Mouse (Mus musculus) right cerebral cortex, postnatal 36 days (tissue): ENCODE results near the gene Pex6.

Source experiments
- DNase-seq, 2 experiments: peaks; one replicate each; pipeline ENCODE4 v3.0.0; 2022; ENCODE audit warnings: low spot score in 2 of 2, mixed read lengths in 1 of 2

Gene Pex6

DNA sequence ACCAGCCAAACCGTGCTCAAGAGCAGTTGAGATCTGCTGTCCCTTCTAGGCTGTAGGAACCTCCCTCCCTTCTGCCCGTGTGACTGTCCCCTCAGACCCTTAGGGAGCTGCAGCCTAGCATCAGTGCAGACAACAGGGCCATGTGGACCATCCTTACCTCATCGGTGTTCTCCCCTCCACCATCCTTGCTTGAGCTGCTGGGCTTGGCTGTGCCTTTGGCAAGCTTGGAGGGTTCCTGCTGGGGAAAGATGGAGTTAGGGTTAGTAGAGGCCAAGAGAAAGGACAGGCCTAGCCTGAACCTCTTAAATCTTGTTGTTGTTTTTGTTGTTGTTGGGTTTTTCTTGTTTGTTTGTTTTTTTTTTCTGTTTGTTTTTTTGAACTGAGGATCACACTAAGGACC lies 11.4 kb upstream of the Pex6 start:
- no peak for DNase-seq

DNA sequence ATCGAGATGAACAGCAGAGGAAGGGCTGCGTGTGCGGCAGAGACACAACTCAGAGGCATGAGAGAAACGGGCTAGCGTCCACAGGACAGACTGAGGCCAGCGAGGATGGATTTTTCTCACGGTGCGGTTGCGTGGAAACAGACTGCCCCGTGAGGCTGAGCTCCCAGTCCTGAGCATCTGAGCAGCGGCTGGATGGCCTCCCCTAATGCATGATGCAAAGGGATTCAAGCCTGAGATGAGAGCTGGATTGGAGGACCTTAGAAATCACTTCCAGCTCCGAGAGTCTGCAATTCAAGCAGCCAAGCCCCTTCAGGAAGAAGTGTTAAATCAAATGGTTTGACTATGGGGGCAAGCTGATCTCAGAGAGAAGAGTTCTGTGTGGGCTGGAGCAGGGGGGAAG lies 9.8 kb upstream of the Pex6 start:
- DNase-seq, result no peak

DNA sequence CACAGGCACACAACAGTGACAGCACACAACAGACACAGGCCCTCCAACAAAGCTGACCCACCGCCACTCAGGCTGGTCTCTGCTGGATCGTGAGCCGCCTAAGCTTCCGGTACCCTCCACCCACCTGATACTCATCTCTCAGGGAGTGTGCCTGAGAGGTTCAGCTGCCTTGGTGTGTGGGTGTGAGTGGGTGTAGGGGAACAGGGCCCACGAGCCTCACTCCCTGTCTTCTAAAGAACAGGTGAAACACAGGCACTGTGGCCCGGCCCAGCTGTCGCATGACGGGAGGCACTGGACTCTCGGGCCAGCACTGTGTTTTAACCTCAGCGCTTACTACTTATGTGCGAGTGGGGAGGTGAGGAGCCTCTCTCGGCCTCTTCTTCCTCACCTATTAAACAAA lies 9.2 kb upstream of the Pex6 start:
- no peak for DNase-seq

DNA sequence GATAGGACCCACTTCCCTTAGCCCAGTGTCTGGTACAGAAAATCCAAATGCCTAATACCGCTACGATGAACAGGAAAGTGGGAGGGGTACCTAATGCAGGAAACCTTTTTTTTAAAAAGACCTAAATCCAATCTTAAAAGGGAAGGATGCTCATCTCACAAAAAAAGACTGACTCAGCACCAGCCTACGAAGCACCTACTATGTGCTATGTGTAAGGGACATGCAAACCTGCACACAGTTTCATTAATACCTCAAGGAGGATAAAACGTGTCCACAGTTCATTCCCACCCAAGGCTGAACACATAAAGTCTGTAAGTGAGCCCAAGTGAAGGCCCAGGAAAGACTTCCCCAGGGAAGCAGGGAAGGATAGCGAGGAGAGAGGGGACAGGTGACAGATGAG lies 8.8 kb upstream of the Pex6 start:
- DNase-seq, result no peak

DNA sequence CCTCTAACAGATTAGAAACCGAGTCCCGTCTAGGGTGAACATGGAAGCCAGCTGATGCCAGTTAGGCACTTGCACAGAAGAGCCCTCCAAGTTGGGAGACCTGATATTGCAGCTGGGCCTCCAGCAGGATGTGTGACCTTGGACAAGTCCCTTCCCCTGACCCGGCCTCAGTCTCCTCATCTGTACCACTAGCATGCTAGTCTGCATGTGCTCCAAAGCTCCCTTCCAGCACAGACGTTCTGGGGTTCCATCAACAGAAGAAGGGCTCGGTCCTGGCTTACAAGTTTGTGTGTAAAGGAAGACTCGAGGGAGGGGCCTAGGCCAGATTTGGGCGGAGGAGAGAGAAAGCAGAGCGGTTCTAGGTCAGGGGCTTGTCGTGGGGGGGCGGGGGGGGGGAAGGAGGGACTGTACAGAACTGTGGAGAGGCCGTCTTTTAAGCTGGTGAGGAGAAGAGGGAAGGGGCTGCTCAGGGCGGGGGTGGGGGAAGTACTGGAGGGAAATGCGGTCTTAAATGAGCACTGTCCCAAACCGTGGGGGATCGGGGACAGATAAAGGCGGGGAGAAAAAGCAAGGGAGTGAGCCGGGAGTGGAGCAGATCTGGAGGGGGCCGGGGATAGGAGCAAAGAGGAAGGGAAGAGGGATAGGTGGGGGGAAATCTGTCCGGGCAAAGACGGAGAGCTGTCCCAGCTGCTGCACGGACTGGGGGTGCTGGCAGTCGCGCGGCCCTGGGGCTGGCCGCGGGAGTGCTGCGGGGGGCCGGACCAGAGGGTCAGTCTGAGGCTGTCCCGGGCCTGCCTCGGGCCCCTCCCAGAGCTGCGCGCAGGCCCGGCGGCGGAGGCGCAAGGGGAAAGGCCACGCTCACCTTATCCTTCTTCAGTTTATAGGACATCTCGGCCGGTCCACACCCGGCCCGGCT lies 7.0 kb upstream of the Pex6 start:
- DNase-seq, result no peak

DNA sequence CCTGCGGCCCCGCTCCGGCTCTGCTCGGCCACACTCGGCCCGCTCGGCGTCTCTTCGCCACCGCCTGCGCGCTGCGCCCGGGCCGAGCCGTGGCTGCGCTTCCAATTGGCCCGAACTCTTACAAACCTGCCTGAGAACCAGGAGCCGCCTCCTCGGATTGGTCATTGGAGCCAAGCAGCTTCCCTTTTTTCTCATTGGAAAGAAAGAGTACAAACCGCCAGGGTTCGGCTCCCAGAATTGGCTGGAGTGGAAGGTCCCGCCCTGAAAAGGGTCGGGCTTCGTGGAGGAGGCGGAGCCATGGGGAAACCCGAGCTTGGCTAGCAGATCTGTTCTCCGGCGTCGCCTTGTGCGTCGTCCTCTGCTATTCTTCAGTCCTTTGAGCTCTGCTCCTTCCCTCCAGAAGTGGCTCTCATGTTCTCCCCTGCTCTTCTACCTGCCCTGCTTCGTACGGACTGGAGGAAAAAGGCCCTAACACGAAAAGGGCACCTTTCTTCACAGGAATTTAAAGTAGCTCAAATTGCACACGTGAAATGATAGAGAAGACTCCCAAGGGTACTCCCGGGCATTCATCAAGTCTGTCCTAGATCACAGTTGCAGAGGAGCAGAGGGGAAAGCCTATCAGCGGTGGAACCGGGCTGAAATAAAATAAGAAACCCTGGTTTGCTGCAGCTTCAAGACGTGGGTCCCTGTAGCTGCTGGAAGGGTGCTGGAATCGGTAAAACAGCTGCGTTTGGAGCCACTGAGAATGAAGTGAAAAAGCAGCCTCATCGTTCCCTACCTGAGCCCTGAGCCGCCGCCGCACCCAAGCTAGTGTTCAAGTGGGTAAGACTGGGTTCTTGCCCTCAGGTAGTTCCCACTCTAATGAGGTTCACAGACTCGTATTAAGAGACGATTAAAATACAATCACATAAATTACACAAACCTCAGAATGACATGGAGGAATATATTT lies 6.1 kb upstream of the Pex6 start, which contains the start of gene Ppp2r5d:
Ppp2r5d (minus strand) TSS at position 225 of the 949 bp plus-strand sequence.
- peak; percentile 96 to 97 for DNase-seq

DNA sequence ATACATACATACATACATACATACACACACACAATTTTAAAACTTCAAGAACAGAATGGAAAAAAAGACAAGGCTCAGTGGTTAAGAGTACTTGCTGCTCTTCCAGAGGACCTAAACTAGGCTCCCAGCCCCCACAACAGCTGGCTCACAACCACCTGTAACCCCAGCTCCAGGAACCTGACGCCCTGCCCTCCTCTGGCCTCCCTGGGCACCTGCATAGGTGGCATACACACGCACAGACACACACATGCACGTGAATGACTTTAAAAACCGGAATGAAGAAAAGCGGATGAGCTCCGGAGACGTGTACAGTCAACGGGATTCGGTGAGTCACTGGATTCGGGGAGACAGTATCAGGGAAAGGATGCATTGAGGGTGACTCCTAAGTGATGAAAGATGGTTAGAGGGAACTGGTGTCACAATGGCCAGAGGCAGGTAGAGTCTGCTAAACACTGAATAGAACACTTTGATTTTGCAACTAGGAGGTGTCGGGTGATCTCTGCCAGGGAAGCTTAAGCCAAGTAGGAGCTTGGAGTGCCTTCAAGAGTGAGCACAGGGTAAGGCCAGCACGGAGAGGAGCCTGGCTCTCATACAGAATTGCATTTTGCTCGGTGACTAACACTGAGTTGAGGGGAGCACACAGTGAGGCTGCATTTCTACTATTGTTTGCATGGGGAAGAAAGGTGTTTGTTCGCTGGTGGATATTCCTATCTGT lies 4.7 kb upstream of the Pex6 start:
- DNase-seq, result no peak

DNA sequence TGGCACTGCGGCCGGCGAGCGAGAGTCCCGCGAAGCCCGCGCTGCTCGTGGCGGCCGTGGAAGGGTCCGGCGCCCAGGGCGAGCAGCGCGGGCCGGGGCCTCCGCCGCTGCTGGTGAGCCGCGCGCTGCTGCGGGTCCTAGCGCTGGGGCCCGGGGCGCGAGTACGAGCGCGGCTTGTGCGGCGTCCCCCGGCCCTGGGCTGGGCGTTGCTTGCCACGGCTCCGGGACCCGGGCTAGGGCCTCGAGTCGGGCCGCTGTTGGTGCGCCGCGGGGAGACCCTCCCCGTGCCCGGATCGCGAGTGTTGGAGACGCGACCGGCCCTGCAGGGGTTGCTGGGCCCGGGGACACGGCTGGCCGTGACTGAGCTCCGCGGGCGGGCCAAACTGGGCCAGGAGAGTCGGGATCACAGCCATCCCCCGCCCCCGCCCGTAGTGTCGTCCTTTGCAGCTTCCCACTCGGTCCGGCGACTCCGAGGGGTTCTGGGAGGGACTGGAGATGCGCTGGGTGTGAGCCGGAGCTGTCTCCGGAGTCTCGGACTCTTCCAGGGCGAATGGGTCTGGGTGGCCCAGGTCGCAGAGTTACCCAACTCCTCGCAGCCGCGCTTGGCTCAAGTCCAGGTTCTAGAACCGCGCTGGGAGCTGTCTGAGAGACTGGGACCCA lies 479 bp downstream of the Pex6 start:
- no peak for DNase-seq

DNA sequence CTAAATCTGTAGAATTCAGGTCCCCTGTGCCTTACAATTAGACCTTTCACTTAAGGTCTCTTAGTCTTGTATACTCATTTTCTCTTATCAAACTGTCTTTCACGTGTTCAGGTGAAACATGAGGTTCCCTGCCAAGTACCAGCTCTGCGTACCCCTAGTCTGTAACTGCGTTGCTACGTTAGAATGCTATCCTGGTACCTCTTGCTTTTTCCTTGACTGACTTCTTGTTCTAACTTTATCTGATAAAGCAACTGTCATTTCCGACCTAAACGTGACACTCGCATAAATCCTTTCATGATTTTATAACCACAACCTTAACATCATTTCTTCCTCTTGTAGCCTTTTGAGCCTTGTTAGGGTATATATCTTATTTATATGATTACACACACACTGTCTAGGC lies 1.2 kb downstream of the Pex6 start:
- DNase-seq, result no peak

DNA sequence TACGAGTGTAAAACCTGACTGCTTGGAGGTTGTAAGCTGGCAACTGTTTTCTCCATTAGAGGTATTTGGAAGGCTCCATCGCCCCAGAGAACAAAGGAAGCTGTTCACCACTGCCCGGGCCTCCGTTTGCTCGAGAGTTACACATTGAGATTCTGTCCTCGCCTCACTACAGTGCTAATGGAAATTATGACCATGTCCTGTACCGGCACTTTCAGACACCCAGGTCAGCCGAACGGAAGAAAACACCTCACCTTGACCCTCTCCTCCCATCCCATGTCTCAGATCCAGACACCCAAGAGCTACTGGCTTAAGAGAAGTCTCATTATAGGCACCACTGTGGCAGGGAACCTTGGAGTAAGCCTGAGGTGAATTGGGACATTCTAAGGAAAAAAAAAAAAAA lies 2.6 kb downstream of the Pex6 start:
- no peak for DNase-seq

DNA sequence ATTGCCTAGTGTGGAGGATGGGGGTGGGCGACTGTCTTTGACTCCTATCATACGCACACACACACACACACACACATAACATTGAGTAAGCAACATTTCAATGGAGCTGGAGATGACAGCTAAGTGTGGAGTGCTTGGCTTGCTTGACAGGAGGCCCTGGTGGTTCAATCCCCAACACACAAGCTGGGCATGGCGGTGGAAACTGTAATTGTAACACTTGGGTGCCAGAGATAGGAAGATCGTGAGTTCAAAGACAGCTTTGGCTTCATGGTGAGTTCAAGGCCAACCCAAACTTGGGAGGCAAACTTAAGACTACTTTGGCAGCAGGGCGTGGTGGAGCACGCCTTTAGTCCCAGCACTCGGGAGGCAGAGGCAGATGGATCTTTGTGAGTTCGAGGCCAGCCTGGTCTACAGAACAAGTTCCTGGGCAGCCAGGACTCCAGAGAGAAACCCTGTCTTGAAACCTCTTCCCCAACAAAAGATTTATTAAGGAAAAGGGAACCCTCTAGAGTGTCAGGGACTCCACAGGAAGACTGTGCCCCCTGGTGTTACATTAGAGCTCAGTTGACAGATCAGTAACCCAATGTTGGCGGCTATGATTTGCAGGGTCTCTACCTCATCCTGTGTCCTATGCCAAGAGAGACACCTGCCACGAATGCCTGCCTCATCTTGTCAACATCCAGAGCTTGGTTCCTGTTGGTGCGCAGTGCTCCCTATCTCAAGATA lies 3.7 kb downstream of the Pex6 start:
- DNase-seq, result no peak

DNA sequence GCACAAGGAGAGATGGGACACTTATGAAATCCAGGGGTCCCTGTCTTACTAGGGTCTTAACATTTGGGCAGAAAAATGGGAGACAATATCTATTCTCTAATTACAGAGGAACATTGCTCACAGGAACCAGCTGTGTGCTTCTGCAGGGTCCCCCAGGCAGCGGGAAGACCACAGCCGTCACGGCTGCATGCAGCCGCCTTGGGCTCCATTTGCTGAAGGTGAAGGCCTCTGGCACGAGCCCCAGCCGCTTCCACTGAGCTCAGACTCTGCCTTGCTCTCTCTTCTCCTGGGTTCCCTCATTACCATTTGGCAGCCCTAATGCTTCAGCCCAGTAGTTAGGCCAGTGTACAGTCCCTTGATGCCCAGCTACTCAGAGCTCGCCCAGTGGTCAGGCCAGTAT lies 9.8 kb downstream of the Pex6 start:
- DNase-seq, result no peak

DNA sequence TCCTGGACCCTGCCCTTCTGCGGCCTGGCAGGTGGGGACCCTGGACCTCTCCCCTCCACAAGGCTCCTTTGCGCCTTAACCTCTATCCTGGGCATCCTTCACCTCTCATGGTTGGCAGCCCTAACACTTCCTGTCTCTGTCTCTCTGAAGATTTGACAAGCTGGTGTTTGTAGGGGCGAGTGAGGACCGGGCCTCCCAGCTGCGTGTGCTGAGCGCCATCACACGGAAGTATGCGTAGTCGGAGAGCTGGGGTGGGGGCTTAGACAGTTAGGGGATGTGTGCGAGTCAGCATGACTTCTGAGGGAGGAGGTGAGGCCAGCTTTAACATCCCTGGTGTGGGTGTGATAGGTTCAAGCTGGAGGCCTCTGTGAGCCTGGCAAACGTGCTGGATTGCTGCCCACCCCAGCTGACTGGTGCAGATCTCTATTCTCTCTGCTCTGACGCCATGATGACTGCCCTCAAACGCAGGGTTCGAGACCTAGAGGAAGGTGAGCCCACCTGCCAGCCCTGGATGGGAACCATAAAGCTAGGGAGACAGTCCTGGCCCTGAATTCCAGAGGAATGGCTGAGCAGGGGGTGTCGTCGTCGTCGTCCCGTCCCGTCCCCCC lies 13.3 kb downstream of the Pex6 start:
- no peak for DNase-seq

DNA sequence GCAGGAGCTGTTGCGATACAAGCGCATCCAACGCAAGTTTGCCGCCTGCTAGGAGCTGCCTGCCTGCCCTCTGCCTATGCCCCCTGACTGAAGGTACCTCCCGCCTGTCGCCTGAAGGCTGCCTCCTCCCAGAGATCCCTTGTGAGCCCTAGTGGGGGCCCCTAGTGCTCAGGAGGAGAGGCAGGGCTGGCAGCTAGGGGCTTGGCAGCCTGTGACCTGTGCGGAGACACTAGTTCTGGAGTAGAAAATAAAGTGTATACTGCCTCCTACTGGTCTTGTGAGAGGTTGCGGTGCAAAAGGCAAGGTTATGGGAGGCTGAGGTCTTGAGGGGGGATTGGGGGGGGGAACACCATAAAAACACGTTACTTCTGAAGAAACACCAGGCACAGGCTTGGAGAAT lies 14.0 kb downstream of the Pex6 start:
- no peak for DNase-seq

DNA sequence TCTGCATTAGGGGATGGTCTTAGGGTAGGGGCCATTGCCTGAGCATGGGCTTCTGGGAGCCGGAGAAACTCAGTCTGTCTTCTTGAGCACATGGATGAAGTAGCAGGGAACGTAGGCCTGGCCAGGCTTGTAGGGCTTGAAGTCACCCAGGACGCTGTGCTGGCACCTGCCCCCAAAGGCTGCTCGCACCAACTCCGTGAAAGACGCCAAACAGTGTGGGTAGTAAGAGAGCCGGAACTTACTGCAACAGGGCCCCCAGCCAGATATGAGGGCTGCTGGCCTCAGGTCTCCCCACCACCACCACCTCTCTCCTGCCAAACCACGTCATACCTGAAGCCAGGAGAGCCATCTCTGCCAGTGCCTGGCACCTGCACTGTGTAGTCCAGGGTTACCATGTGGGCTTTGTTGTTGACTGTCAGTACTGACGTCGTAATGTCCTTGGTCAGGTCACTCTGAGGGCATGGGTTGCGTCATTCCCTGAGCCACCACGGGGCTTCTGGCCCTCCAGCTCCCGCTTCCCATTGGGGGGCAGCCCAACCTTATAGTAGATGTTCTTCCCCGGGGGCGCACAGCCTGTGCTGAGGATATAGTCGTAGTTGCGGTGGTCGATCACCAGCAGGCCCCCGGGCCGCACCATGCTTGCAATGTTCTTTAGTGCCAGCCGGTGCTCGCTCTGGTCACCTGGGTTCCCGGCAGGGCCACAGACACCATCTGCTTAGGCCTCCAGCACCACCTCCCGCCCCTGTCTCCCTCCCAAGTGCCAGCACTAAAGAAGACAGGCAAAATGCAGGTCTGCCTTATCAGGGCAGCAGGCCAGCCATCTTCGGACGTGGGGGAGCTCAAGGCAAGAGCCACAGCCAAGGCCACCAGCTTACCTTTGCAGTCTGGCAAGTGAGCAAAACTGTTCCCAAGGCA lies 14.7 kb downstream of the Pex6 start:
- DNase-seq, result no peak

DNA sequence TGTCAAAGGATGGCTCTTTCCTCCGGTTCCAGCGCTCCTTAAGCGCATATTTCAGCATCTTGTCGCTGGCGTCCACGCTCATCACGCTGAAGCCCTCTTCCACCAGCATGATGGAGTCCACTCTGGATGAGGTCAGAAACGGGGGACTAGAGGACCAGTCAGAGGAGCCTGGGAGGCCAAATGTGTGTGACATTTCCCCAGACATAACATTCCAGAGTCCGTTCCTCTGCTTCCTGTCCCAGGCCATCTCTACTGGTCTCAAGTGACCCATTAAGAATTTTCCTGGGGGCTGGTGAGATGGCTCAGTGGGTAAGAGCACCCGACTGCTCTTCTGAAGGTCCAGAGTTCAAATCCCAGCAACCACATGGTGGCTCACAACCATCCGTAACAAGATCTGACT lies 16.0 kb downstream of the Pex6 start:
- no peak for DNase-seq

DNA sequence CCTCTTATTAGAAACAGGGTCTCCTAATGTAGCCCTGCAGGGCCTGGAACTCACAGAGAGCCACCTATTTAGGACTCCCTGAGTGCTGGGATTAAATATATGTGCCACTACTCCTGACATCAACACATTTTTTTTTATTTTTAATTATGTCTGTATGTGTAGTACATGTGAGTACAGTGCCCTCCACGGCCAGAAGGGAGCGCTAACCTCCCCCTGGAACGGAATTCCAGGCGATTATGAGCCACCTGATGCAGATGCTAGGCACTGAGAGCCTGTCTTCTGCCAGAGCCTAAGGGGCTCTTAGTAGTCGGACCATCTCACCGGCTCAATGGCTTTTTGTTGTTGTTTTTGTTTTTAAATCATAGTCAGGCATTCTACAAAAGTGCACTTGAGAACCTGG lies 16.8 kb downstream of the Pex6 start:
- DNase-seq, result no peak

DNA sequence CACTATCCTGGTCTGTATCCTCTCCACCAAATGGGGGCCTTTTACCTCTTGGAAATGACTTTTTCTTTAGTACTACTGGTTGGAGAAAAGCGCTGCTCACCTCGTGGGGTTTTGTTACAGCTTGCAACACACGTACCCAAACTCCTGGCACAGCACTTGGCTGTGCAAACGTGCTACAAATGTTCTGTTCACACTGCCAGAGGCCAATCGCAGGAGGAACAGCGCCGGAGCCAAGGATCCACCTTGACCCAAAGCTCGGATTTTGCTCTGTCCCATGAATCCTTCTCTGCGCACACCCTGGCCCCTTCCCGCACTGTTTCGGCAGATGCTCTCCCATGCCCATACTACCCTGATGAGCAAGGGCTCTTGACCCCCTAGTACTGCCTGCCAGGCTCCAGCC lies 17.2 kb downstream of the Pex6 start:
- no peak for DNase-seq

DNA sequence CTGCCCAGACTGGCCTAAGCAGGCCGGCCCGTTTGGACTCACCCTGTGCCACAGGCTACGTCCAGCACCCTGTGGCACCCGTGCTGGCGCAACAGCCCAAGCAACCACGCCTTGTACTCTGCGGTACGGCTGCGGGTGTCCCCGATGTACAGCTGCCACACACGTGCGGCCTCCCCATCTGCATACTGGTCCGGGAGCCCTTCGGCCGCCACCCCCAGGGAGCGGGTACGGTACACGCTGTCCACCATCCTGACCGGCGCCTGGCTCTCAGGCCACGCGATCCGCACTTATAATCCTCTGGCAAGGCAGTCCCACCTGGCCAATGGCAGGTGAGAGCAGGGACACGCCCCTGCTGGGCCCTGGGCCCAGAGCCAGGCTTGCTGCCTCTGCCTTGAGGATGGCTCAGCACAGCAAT lies 17.6 kb downstream of the Pex6 start, which contains the start of gene Gnmt:
Gnmt (minus strand) TSS at position 265 of the 415 bp plus-strand sequence.
- no peak for DNase-seq
